Mouse (Mus musculus) frontal cortex, postnatal 14 days (tissue): ENCODE data around the gene Rabif.
"Not testable (repeated sequence)": the region's sequence is repeated elsewhere in the genome, so short reads cannot be mapped to it uniquely, and the experiment has no call there.

Experiments
- DNase-seq, 2 experiments: peaks; one replicate each; pipeline ENCODE4 v3.0.0; 2022; ENCODE audit warnings: low spot score in 2 of 2

Gene Rabif

DNA sequence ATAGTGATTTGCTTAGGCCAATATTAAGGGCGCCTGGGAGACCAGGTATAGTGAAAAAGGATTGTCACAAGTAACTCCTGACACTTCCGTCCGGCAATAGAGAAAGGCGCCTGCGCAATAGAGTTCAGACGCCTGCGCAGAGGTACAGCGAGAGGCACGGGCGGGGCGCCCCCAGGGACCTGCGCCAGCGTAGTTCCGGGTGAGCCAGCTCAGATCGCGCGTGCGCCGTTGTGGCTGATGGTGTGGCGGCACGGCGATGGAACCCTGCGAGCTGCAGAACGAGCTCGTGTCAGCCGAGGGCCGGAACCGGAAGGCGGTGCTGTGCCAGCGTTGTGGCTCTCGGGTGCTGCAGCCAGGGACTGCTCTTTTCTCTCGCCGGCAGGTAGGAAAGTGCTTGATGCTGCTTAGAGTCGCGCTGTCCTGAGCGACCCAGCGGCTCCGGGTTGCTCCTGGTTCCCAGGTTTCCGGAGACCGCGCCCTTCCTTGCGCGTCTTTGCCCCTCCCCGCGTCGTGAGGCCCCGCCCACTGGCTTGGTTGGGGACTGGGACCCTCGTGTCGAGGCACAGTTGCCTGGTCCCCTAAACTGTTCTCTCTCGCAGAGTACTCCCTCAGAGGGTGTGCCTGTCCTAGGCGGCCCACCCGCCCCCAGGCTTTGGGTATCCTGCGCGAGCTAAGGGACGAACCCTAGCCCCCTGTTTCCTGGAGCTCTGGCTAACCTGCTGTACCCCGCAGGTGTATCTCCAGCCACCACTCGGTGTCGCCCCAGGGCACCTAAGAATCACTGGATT is at the start of gene Rabif:
Rabif (plus strand) TSS at position 221 of the 788 bp plus-strand sequence.
- DNase-seq = peak; percentile 95 to 98

DNA sequence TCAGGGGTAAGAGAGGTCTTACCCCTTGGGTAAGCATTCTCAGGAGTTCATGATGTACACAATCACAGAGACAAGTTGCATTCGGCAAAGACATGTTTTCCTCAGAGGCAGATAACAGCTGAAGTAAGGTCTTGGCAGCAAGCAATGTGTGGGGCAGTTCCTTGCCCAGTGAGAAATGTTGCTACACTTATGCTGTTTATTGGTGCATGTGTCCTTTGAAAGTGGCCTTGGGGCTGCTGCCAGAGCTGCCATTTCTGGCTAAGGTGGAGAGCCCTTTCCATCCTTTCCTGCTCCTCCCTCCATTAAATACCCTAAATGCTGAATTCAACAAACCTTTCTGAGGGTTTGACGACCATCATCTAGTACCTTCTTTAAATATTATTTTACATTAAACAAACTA is 49.0 kb upstream of the Rabif start:
- DNase-seq = no peak

- DNase-seq = not testable (repeated sequence)
Measured at GRCm38 (mm10) chr1:134448537-134448936, 45.9 kb upstream of the Rabif start.

GRCm38 (mm10) chr1:134450201-134450600 is 44.2 kb upstream of the Rabif start:
- no peak for DNase-seq

DNA sequence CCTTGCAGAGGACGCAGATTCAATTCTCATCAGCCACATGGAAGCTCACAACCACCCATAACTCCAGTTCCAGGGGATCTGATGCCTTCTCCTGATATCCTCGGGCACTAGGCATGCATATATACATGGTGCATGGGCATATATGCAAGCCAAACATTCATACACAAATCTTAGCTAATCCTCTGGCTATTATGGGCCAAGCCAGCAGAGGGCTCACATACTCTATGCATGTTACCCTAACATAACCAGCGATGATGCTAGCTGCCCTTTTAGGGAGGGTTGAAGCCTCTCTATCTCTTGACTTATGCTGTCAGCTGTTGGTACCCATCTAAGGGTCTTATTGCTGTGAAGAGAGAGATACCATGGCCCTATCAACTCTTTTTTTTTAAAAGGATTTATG is 43.5 kb upstream of the Rabif start:
- DNase-seq = peak in 1 of 2 experiments; percentile 26

GRCm38 (mm10) chr1:134454904-134455824 is 39.3 kb upstream of the Rabif start, which contains the start of gene Klhl12:
Gene Klhl12 (plus strand): TSS chr1:134455531.
- peak; percentile 89 to 94 for DNase-seq

DNA sequence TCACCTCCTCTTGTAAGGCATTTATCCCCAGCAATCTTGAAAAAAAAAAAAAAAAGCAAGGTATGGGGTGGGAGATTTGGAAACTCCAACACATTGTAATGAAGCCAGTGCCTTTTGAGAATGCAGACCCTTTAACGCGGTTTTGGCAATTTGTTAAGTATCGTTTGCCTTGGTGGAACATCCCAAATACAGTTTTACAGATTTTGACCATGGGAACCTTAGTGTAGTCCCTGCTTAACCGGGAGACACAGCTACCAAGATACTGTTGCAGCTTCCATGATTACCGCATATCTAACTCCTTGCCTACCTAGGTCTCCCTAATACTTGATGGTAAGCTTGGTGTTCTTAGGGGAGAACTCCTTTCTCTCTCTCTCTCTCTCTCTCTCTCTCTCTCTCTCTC is 38.4 kb upstream of the Rabif start:
- DNase-seq = no peak

GRCm38 (mm10) chr1:134458139-134458727 is 36.2 kb upstream of the Rabif start:
- no peak for DNase-seq

DNA sequence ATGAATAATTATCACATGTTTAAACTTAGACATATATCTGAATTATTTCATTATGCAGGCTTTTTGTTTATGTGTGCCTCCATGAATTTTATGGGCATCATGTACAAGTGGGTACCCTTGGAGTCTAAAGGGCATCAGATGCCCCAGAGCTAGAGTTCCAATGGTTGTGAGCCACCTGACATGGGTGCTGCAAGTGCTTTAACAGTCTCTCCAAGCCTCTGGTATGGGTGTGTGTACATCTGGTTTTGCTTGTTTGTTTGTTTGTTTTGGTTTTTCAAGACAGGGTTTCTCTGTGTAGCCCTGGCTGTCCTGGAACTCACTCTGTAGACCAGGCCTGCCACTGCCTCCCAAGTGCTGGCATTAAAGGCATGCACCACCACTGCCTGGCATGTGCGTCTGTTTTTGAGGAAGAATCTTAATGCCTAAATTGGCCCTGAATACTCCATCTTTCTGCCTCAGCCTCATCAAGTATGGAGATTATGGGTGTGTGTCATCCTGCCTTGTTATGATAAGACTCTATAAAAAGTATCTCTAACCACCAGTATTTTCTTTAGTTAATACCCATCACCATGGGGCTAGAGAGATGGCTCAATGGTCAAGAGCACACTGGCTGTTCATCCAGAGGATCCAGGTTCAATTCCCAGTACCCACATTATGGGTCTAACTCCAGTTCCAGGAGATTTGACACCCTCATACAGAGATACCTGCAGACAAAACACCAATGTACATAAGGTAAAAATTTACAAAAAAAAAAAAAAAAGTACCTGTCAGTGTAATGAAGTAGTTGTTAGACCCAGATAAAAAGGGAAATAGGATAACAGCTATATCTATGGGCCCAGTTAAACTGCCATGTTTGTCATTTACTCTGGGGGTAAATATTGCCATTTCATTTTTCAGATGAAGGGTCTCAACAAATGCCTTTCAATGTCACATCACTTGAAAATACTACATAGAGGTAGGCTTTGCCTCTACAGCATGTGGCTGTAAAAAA is 33.9 kb upstream of the Rabif start:
- no peak for DNase-seq

- DNase-seq = no peak
Measured at GRCm38 (mm10) chr1:134484623-134485022, 9.8 kb upstream of the Rabif start.

- no peak for DNase-seq
Measured at GRCm38 (mm10) chr1:134490903-134491801, 3.3 kb upstream of the Rabif start.

DNA sequence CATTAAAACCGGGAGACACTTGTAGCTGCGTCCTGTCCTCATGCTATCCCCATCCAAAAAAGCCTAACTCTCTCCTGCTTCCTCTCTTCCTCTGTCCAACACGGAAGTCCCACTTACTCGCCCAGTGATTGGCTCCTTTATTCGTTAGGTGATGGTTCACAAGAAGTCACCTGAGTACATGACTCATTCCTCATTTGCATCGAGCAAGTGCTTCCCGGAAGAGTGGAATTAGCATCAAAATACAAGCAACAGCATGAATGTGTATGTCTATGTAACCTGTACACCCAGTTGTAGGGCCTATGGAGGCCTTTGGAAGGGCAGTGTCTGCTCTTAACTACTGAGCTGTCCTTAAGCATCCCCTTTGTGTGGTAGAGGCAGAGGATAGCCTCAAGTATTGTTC is 2.2 kb upstream of the Rabif start:
- DNase-seq = no peak

GRCm38 (mm10) chr1:134493496-134493895 is 952 bp upstream of the Rabif start:
- DNase-seq = no peak

DNA sequence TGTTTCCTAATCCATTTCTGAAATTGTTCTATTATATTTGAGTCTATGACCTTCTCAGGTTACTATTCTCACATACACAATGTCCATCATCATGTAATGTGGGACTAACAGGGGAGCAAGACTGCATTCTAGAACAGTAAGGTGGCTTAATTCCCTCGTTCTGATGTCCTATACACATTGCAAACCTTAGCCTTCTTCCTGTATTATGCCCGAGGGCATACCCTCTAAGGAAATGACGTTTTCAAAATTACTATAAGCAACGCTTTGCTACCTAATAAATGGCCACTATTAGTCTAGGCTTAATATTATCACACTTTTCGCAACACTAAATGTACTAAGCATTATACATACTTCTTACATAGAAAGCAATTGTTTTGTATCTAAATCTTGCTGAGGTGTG is 492 bp upstream of the Rabif start:
- DNase-seq = no peak

GRCm38 (mm10) chr1:134495216-134495539 is 730 bp downstream of the Rabif start:
- DNase-seq = no peak

DNA sequence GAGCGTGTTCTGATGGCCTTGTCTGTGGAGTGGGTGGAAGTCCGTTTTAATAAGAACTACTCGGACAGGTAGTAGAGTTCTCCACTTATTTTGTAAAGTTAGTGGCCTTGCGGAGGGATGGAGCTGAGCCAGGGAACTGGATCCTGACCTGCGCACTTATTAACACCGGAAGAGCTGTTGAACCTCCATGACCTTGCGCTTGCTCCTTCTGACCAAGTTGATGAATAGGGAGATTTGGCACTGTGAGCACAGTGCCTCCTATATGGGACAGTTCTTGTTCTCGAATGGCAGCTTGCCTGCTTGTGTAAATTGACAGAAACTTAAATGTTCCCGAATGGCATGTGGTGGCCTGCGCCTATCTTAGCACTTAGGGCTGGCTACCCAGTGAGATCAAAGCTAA is 1.5 kb downstream of the Rabif start:
- DNase-seq = no peak

DNA sequence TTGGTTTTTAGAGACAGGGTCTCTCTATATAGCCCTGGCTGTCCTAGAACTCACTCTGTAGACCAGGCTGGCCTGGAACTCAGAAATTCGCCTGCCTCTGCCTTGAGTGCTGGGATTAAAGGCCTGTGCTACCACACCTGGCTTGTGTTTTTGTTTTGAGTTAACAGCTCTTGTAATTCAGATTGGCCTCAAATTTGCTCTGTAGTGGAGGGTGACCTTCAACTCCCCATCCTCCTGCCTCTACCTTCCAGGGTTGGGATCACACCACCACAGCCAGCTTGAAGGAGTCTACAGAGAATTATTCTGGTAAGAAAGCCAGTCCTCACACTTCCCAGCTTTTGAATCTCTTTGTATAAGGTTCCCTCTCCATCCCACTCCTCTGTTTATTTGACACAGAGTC is 6.5 kb downstream of the Rabif start:
- no peak for DNase-seq

DNA sequence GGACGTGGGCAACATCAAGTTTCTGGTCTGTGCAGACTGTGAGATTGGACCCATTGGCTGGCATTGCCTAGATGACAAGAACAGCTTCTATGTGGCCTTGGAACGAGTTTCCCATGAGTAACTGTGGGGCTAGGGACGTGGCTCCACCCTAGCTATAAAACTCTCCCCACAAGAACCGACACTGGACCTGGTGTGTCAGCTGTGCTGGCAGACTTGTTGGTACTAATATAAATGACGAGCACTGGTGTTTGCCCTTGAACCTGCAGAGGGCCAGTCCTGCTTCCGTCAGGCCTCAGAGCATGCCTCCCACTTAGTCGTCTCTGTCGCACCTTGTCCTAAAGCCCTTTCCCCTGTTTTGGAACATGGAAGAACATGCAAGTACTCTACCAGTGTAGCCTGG is 11.8 kb downstream of the Rabif start:
- DNase-seq = no peak

DNA sequence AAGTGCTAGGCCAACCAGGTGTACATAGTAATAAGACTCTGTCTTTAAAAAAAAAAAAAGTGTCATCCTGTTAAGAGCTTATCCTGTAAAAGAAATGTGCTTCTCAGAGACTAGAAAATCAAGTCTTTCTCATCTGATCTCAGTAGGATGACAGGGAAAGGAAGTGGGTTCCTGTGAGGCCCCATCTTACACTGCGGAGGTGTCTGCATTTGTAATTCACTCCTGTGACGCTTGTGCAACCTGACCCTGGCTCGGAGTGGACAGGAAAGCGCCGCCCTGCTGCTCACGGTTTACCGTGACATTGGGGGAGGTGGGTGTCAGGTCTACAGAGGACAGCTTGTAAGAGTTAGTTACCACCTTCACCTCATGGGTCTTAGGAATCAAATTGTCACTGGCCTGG is 15.6 kb downstream of the Rabif start:
- DNase-seq = no peak

- DNase-seq = no peak
Measured at GRCm38 (mm10) chr1:134512183-134512582, 17.7 kb downstream of the Rabif start.
